Mouse (Mus musculus): Measurements from ENCODE around the gene Ryr1. TPM values are rescaled to one million over a fixed set of nuclear protein-coding genes. Genes with fewer than 3 reads are reported as not detected.

Gene Ryr1
- total RNA-seq, 2 experiments from 2014 or later: 0.07 to 0.13 TPM

- no peak for DNase-seq
These were observed 164.5 kb downstream of the Ryr1 start for GRCm38 (mm10) chr7:28960354-28961046.

GRCm38 (mm10) chr7:28959505-28960045 lies 165.4 kb downstream of the Ryr1 start:
- no peak for DNase-seq

- no peak for DNase-seq
These were observed 166.2 kb downstream of the Ryr1 start for GRCm38 (mm10) chr7:28958770-28959169.

GRCm38 (mm10) chr7:28957997-28958725 lies 166.8 kb downstream of the Ryr1 start:
- DNase-seq: peak in 1 of 2 experiments; percentile 42

GRCm38 (mm10) chr7:28957286-28957685 lies 167.7 kb downstream of the Ryr1 start:
- no peak for DNase-seq

GRCm38 (mm10) chr7:28956270-28956669 lies 168.7 kb downstream of the Ryr1 start:
- no peak for DNase-seq

GRCm38 (mm10) chr7:28955295-28955897 lies 169.6 kb downstream of the Ryr1 start:
- DNase-seq: no peak

GRCm38 (mm10) chr7:28954773-28955172 lies 170.2 kb downstream of the Ryr1 start:
- DNase-seq: no peak

- no peak for DNase-seq
These were observed 171.3 kb downstream of the Ryr1 start for GRCm38 (mm10) chr7:28953476-28954376.

Small RNA genes within 50 kb of the gene (microRNA-seq; reads per million reads assigned to microRNA genes)
- gene Gm44408: 0 reads per million in 2 experiments
- gene Mir1963: 0 reads per million in 2 experiments

Other genes with a start within 250 kb of the Ryr1 start
- gene Capn12, start 243.8 kb downstream of the Ryr1 start, total RNA-seq (2021): under 1 TPM; 0.31 to 0.35 TPM
- 10 to 100 TPM; 64.7 to 66.4 TPM for gene Actn4, start 162.8 kb downstream of the Ryr1 start, total RNA-seq (2021)
- gene Eif3k, start 143.3 kb downstream of the Ryr1 start, total RNA-seq (2021): 100 to 1,000 TPM; 166 to 176 TPM
- gene Map4k1, start 143.1 kb downstream of the Ryr1 start, total RNA-seq (2021): 1 to 10 TPM in 1 of 2 experiments, under 1 TPM in 1; 0.45 to 4.2 TPM
- gene Rasgrp4, start 9.7 kb upstream of the Ryr1 start, total RNA-seq (2021): 1 to 10 TPM in 1 of 2 experiments, under 1 TPM in 1; 0.92 to 1.1 TPM
- gene Fam98c, start 31.1 kb upstream of the Ryr1 start, total RNA-seq (2021): 10 to 100 TPM; 10.4 to 12.1 TPM
- gene Ggn, start 45.0 kb upstream of the Ryr1 start, total RNA-seq (2021): under 1 TPM; 0.25 to 0.28 TPM
- gene Spred3, start 45.2 kb upstream of the Ryr1 start, total RNA-seq (2021): under 1 TPM; 0.60 to 0.77 TPM
- 100 to 1,000 TPM; 119 to 124 TPM for gene Psmd8, start 55.5 kb upstream of the Ryr1 start, total RNA-seq (2021)
- under 1 TPM in 1 of 2 experiments, not detected in 1; 0.89 TPM for gene Catsperg1, start 88.9 kb upstream of the Ryr1 start, total RNA-seq (2021)
- 1 to 10 TPM; 2.7 to 2.9 TPM for gene Kcnk6, start 107.3 kb upstream of the Ryr1 start, total RNA-seq (2021)
- 10 to 100 TPM; 66.3 to 69.2 TPM for gene Yif1b, start 113.2 kb upstream of the Ryr1 start, total RNA-seq (2021)
- 1 to 10 TPM in 1 of 2 experiments, under 1 TPM in 1; 0.77 to 1.6 TPM for gene 2200002D01Rik, start 123.3 kb upstream of the Ryr1 start, total RNA-seq (2021)
- gene Spint2, start 156.7 kb upstream of the Ryr1 start, total RNA-seq (2021): 10 to 100 TPM; 45.7 to 53.8 TPM
- 1 to 10 TPM; 5.8 to 7.5 TPM for gene Ppp1r14a, start 164.1 kb upstream of the Ryr1 start, total RNA-seq (2021)
- gene Dpf1, start 178.8 kb upstream of the Ryr1 start, total RNA-seq (2021): 1 to 10 TPM in 1 of 2 experiments, under 1 TPM in 1; 0.47 to 1.1 TPM

All from heart, adult 18-20 months (tissue).